Mouse (Mus musculus) liver, adult 2 months (tissue): ENCODE measurements at regions not wholly inside any gene's neighbourhood (a gene's known extent, or its start where the extent isn't known, plus 50 kb on each side); places are given as distances from the start of the nearest gene placed in this dataset.

Experiments
- CTCF ChIP-seq: fragments of 200-500 bp; IDR thresholded peaks from 2 replicates; pipeline ENCODE4 v1.5.1; 2011; ENCODE audit warnings: low read depth, low read length, control low read depth
- POLR2A ChIP-seq: fragments of 200-500 bp; IDR thresholded peaks from 2 replicates; pipeline ENCODE4 v1.6.1; 2011; ENCODE audit warnings: low read length, control low read depth; ENCODE audit not compliant: insufficient read depth; ENCODE audit errors: extremely low read depth

- no peak for TF ChIP-seq POLR2A
- no peak for TF ChIP-seq CTCF
These were observed 58.6 kb upstream of the Lrrc55 start for GRCm38 (mm10) chr2:85255610-85256009.
